Mouse (Mus musculus): ENCODE data around the gene Zfp988. TPM values are rescaled to one million over a fixed set of nuclear protein-coding genes. Genes with fewer than 3 reads are reported as not detected.
"Not testable (repeated sequence)": the region's sequence is repeated elsewhere in the genome, so short reads cannot be mapped to it uniquely, and the experiment has no call there.

Zfp988 gene
- polyA plus RNA-seq, 1 experiment from 2014 or later, result not detected

GRCm38 (mm10) chr4:147340236-147340635, 34.8 kb downstream of the Zfp988 start:
- DNase-seq (ENCODE audit: low spot score); H3K4me1 ChIP-seq (ENCODE audit: insufficient read depth, low read depth, low read length); ATAC-seq; H3K27ac ChIP-seq (ENCODE audit: low read length); H3K36me3 ChIP-seq (ENCODE audit: insufficient read depth, low read length); H3K4me3 ChIP-seq (ENCODE audit: low read depth, low read length); H3K4me2 ChIP-seq (replicated peaks; ENCODE audit: low read depth, low read length); H3K27me3 ChIP-seq (replicated peaks; ENCODE audit: insufficient read depth, low read length); H3K9ac ChIP-seq (replicated peaks; ENCODE audit: low read depth): not testable (repeated sequence)
- peaks cover 49% of the 10 kb centered on the region for H3K9me3 ChIP-seq (ENCODE audit: low read length)
- WGBS, result 61% methylated on average over 3 of the region's 3 CpGs

- not testable (repeated sequence) for H3K4me2 ChIP-seq (replicated peaks; ENCODE audit: low read depth, low read length); H3K4me1 ChIP-seq (ENCODE audit: insufficient read depth, low read depth, low read length); H3K4me3 ChIP-seq (ENCODE audit: low read depth, low read length); H3K27ac ChIP-seq (ENCODE audit: low read length); H3K36me3 ChIP-seq (ENCODE audit: insufficient read depth, low read length); DNase-seq (ENCODE audit: low spot score); ATAC-seq; H3K9ac ChIP-seq (replicated peaks; ENCODE audit: low read depth); H3K27me3 ChIP-seq (replicated peaks; ENCODE audit: insufficient read depth, low read length)
- 85% methylated on average over 3 of the region's 3 CpGs for WGBS
- H3K9me3 ChIP-seq (ENCODE audit: low read length), result peaks cover 42% of the 10 kb centered on the region
These were observed 35.4 kb downstream of the Zfp988 start for GRCm38 (mm10) chr4:147340876-147341275.

GRCm38 (mm10) chr4:147343042-147343908, 37.8 kb downstream of the Zfp988 start:
- H3K4me1 ChIP-seq (ENCODE audit: insufficient read depth, low read depth, low read length); H3K27ac ChIP-seq (ENCODE audit: low read length); H3K36me3 ChIP-seq (ENCODE audit: insufficient read depth, low read length); H3K4me3 ChIP-seq (ENCODE audit: low read depth, low read length); H3K9ac ChIP-seq (replicated peaks; ENCODE audit: low read depth); DNase-seq (ENCODE audit: low spot score); H3K27me3 ChIP-seq (replicated peaks; ENCODE audit: insufficient read depth, low read length); H3K4me2 ChIP-seq (replicated peaks; ENCODE audit: low read depth, low read length): not testable (repeated sequence)
- WGBS, result 75% methylated on average over 6 of the region's 6 CpGs
- ATAC-seq, result peak; percentile 76
- peaks cover 24% of the 10 kb centered on the region for H3K9me3 ChIP-seq (ENCODE audit: low read length)

- not testable (repeated sequence) for ATAC-seq; H3K36me3 ChIP-seq (ENCODE audit: insufficient read depth, low read length); H3K27ac ChIP-seq (ENCODE audit: low read length); DNase-seq (ENCODE audit: low spot score); H3K4me2 ChIP-seq (replicated peaks; ENCODE audit: low read depth, low read length); H3K27me3 ChIP-seq (replicated peaks; ENCODE audit: insufficient read depth, low read length); H3K4me3 ChIP-seq (ENCODE audit: low read depth, low read length); H3K4me1 ChIP-seq (ENCODE audit: insufficient read depth, low read depth, low read length); H3K9ac ChIP-seq (replicated peaks; ENCODE audit: low read depth)
- WGBS, result 78% methylated on average over 2 of the region's 2 CpGs
- peaks cover 31% of the 10 kb centered on the region for H3K9me3 ChIP-seq (ENCODE audit: low read length)
These were observed 39.6 kb downstream of the Zfp988 start for GRCm38 (mm10) chr4:147345061-147345554.

- not testable (repeated sequence) for H3K4me2 ChIP-seq (replicated peaks; ENCODE audit: low read depth, low read length); H3K27ac ChIP-seq (ENCODE audit: low read length); H3K9ac ChIP-seq (replicated peaks; ENCODE audit: low read depth); H3K4me1 ChIP-seq (ENCODE audit: insufficient read depth, low read depth, low read length); H3K4me3 ChIP-seq (ENCODE audit: low read depth, low read length); DNase-seq (ENCODE audit: low spot score); H3K36me3 ChIP-seq (ENCODE audit: insufficient read depth, low read length); H3K27me3 ChIP-seq (replicated peaks; ENCODE audit: insufficient read depth, low read length); ATAC-seq
- WGBS, result 58% methylated on average over 4 of the region's 4 CpGs
- H3K9me3 ChIP-seq (ENCODE audit: low read length), result peaks cover 36% of the 10 kb centered on the region
These were observed 41.0 kb downstream of the Zfp988 start for GRCm38 (mm10) chr4:147346361-147347035.

- H3K4me3 ChIP-seq (ENCODE audit: low read depth, low read length); DNase-seq (ENCODE audit: low spot score); H3K36me3 ChIP-seq (ENCODE audit: insufficient read depth, low read length); H3K9ac ChIP-seq (replicated peaks; ENCODE audit: low read depth); H3K27ac ChIP-seq (ENCODE audit: low read length); H3K4me1 ChIP-seq (ENCODE audit: insufficient read depth, low read depth, low read length); H3K27me3 ChIP-seq (replicated peaks; ENCODE audit: insufficient read depth, low read length); H3K4me2 ChIP-seq (replicated peaks; ENCODE audit: low read depth, low read length); ATAC-seq: not testable (repeated sequence)
- 64% methylated on average over 4 of the region's 4 CpGs for WGBS
- peaks cover 36% of the 10 kb centered on the region for H3K9me3 ChIP-seq (ENCODE audit: low read length)
These were observed 41.8 kb downstream of the Zfp988 start for GRCm38 (mm10) chr4:147347300-147347699.

- 56% methylated on average over 1 of the region's 3 CpGs for WGBS
- not testable (repeated sequence) for H3K4me2 ChIP-seq (replicated peaks; ENCODE audit: low read depth, low read length); H3K4me1 ChIP-seq (ENCODE audit: insufficient read depth, low read depth, low read length); DNase-seq (ENCODE audit: low spot score); H3K27ac ChIP-seq (ENCODE audit: low read length); H3K4me3 ChIP-seq (ENCODE audit: low read depth, low read length); H3K9ac ChIP-seq (replicated peaks; ENCODE audit: low read depth); H3K27me3 ChIP-seq (replicated peaks; ENCODE audit: insufficient read depth, low read length); H3K36me3 ChIP-seq (ENCODE audit: insufficient read depth, low read length); ATAC-seq
- peaks cover 36% of the 10 kb centered on the region for H3K9me3 ChIP-seq (ENCODE audit: low read length)
These were observed 42.4 kb downstream of the Zfp988 start for GRCm38 (mm10) chr4:147347880-147348279.

- WGBS, result 68% methylated on average over 2 of the region's 2 CpGs
- DNase-seq (ENCODE audit: low spot score); H3K9ac ChIP-seq (replicated peaks; ENCODE audit: low read depth); H3K4me3 ChIP-seq (ENCODE audit: low read depth, low read length); H3K27ac ChIP-seq (ENCODE audit: low read length); ATAC-seq; H3K36me3 ChIP-seq (ENCODE audit: insufficient read depth, low read length); H3K27me3 ChIP-seq (replicated peaks; ENCODE audit: insufficient read depth, low read length); H3K4me1 ChIP-seq (ENCODE audit: insufficient read depth, low read depth, low read length); H3K4me2 ChIP-seq (replicated peaks; ENCODE audit: low read depth, low read length): not testable (repeated sequence)
- peaks cover 31% of the 10 kb centered on the region for H3K9me3 ChIP-seq (ENCODE audit: low read length)
These were observed 42.9 kb downstream of the Zfp988 start for GRCm38 (mm10) chr4:147348401-147348800.

- WGBS, result 89% methylated on average over 18 of the region's 19 CpGs
- not testable (repeated sequence) for H3K27me3 ChIP-seq (replicated peaks; ENCODE audit: insufficient read depth, low read length); ATAC-seq; H3K4me3 ChIP-seq (ENCODE audit: low read depth, low read length); H3K27ac ChIP-seq (ENCODE audit: low read length); DNase-seq (ENCODE audit: low spot score); H3K4me2 ChIP-seq (replicated peaks; ENCODE audit: low read depth, low read length); H3K4me1 ChIP-seq (ENCODE audit: insufficient read depth, low read depth, low read length); H3K9ac ChIP-seq (replicated peaks; ENCODE audit: low read depth); H3K36me3 ChIP-seq (ENCODE audit: insufficient read depth, low read length)
- peaks cover 27% of the 10 kb centered on the region for H3K9me3 ChIP-seq (ENCODE audit: low read length)
These were observed 43.6 kb downstream of the Zfp988 start for GRCm38 (mm10) chr4:147348906-147349686.
